Mouse (Mus musculus) adrenal gland, adult 2 months (tissue): Measurements from ENCODE around the gene Sec24d. TPM values are rescaled to one million over a fixed set of nuclear protein-coding genes. Genes with fewer than 3 reads are reported as not detected.

ENCODE experiments used
- DNase-seq: peaks from one replicate; pipeline ENCODE4 v3.0.0; 2021
- long read RNA-seq: library from polyadenylated mRNA; stranded (forward); transcript quantifications from one replicate; pipeline ENCODE4 v2.0.0, GENCODE M21; 2021
- polyA plus RNA-seq: library from polyadenylated mRNA; depleted of rRNA; stranded (reverse); fragments of >200 nt; gene quantifications from 2 replicates; pipeline ENCODE4 v1.2.3, GENCODE M21; 2012; rRNA removed
- total RNA-seq, 2 experiments: library from RNA; stranded (reverse); gene quantifications; 2 replicates each; pipeline ENCODE4 v1.2.3; 2021

Sec24d gene
- total RNA-seq: 100 to 1,000 TPM in 1 of 2 experiments, 10 to 100 TPM in 1; 81.5 to 181 TPM
- 131 and 253 TPM in 2 replicates for polyA plus RNA-seq
- long read RNA-seq, transcript Sec24d-201 (23 exons, 3,903 nt): major isoform, 42 of 61 reads
- long read RNA-seq, partial matches to known transcripts: 15 of 61 reads
- long read RNA-seq, other reads (novel, unspliced or antisense): 4 of 61 reads

GRCm38 (mm10) chr3:123266753-123267651 is at the start of gene Sec24d:
Gene Sec24d (plus strand): TSS chr3:123267455.
- peak; percentile 93 for DNase-seq

DNA sequence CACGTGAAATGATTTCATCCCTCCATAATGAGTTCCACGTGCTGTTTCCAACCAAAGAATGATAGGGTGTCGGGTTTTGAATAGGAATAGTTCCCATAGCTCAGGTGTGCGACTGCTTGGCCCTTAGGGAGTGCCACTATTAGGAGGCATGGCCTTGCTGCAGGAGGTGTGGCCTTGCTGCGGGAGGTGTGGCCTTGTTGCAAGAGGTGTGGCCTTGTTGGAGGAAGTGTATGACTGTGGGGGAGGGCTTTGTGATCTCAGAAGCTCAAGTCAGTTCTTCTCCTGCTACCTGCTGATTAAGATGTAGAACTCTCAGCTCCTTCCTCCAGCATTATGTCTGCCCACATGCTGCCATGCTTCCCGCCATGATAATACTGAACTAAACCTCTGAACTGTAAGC is 48.6 kb upstream of the Sec24d start:
- no peak for DNase-seq

DNA sequence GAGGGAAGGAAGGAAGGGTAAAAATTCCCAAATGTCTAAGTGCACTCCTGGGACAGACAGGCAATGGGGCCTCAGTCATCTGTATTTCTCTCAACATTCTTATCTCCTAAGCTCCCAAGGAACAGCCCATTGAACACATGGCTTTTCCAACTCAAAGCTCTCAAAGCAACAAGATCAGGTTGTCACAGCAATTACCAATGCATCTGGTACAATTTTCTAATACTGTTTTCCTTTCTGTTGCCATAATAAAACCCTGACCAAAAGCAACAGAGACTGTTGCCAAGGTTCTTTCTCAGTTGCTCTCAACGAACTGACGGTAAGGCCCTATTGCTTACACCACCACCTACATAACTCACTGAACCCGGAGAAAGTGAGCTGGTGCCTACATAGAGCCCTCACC is 40.0 kb upstream of the Sec24d start:
- no peak for DNase-seq

GRCm38 (mm10) chr3:123231639-123232038 is 35.6 kb upstream of the Sec24d start:
- DNase-seq: no peak

DNA sequence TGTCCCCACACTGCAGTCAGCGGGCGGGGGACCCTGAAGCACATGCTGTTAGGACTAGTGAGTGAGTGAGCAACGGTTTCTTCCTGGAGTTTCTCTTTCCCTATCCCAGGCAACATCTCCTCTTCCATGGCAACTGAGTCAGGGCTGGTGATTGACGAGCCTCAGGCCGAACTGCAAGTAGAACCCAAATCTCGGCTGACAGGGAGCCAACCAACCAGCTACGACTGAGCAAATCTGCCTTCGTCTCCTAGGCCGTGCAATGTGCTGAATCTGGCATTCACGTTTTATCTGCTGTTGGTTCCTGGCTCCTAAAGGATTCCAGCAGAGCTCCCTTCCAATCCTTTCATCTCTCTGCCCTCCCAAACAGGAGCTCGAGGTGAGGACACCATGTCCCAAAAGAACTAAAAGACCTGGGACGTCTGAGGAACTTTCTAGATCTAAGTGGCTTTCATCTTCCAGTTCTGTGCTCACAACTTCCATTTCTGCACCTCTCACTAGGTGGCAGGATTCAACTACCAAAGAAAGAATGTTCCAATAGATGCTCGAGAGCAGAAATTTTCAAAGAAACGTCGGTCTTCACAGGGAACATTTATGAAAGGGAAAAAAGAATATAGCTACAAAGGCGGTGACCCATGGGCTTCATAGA is 32.9 kb upstream of the Sec24d start:
- DNase-seq: peak; percentile 66

DNA sequence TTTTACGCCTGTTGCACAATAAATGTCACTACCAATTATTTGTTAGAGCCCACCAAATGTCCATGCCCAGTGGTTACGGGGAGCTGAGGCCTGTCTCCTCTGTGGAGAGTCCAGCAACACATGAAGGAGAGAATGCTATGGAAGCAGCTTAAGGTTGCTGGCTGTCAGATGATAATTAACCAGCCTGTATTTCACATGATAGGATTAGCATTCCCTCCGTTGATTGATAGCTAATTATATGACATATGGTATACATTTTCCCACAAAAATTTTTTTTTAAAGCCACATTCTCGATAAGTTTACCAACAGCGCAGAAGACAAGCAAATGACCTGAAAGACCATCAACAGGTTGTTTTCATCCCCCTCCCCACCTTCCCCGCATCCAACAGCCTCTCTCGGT is 31.8 kb upstream of the Sec24d start:
- no peak for DNase-seq

DNA sequence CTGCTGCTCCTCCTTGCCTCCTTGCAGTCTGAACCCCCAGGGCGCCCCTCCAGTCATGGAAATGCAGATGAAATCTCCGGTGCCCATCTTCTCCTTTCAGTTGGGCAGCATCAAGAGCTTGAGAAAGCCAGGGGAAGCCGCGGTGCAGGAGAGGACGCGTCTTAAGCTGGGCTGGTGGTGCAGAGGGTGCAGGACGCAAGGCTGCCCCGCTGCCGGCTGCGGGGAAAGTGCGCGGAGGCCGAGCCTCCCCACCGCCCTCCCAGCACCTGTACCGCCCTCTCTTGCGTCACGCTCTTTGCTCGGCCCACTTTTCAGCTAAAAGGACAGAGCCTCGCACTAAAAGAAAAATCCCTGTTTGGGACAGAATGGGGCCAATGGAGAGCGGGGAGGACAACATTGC is 31.3 kb upstream of the Sec24d start, which contains the start of gene Synpo2:
Gene Synpo2 (minus strand): TSS at position 229 of the 400 bp plus-strand sequence.
- peak; percentile 89 for DNase-seq

- no peak for DNase-seq
Measured at GRCm38 (mm10) chr3:123237039-123237438, 30.2 kb upstream of the Sec24d start.

DNA sequence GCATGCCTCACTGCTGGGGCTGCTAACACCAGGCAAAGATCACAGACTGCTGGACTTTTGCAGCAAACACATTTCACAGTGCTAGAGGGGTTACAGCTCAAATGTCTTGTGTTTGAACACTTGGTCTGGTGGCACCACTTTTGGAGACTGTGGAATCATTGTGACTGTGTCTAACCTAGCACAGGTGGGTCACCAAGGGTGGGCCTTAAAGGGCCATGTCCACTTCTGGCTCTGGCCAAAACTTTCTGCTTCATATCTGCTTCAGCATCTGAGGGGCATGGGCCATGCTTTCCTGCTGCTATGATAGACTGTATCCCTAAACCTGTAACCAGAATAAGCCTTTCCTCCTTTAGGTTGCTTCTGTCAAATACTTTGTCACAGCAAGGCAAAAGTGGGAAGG is 29.8 kb upstream of the Sec24d start:
- DNase-seq: no peak

- DNase-seq: no peak
Measured at GRCm38 (mm10) chr3:123244376-123244775, 22.9 kb upstream of the Sec24d start.

GRCm38 (mm10) chr3:123245646-123246045 is 21.6 kb upstream of the Sec24d start:
- DNase-seq: no peak

DNA sequence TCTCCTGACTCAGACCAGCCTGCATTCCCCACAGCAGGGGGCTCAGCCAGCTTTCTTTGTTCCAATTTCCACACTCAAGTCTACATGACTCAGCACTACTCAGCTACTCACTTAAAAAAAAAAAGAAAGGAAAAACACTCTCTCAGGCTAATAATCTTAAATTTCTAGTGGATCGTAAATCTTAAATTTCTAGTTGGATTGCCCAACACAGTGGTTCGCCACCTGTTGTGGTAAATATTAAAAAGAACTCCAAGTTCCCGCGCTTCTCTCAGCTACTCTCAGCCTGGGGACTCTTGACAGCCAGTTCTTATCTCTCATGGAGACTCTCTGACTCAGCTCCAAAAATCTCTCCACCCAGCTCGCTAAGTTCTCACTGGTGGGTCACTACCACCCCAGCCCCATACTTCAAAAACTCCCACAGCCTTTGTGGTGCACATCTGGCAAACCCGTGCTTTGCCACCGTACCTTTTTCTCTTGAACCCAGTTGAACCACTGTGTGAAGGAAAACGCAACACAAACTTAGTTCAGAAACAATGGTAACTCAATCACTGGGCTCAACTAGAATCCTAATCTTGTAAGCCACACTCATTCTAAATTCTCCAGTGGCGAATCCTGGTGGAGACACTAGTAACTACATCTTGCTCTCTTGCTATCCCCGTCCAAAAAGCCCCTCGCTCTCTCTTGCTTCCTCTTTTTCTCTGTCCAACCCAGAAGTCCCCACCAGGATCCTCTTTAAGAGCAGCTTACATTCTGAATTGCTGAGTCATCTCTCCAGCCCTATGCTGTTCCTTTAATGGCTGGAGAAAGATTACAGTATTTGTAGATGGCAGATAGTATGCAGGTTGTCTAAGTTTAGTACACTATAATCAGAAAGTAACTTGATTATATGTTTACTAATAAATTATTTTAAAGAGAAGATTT is 10.8 kb upstream of the Sec24d start:
- DNase-seq: no peak

- no peak for DNase-seq
Measured at GRCm38 (mm10) chr3:123258709-123259108, 8.5 kb upstream of the Sec24d start.

GRCm38 (mm10) chr3:123264706-123265105 is 2.5 kb upstream of the Sec24d start:
- DNase-seq: no peak

DNA sequence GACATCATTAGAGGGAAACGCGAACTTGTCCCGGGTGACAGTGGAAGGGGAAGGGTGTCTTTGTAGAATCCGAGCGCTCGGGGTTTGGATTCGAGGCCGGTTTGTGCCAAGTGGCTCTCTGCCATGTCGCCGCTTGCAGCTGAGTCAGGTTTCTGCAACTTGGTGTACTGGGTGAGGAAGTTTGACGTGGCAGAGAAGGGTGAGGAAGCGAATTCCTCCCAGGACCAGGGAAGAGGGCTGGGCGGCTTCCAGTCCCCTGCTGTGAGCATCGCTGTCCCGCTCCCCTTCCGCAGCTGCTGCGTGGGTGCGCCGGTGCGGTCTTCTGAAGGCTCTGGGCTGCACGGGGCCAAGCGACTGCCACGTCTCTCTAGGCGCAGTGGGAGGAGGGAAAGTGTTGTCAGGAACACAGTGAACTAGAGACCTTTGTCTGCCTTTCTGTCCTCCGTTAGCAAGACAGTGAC is 516 bp downstream of the Sec24d start:
- DNase-seq: peak; percentile 90

DNA sequence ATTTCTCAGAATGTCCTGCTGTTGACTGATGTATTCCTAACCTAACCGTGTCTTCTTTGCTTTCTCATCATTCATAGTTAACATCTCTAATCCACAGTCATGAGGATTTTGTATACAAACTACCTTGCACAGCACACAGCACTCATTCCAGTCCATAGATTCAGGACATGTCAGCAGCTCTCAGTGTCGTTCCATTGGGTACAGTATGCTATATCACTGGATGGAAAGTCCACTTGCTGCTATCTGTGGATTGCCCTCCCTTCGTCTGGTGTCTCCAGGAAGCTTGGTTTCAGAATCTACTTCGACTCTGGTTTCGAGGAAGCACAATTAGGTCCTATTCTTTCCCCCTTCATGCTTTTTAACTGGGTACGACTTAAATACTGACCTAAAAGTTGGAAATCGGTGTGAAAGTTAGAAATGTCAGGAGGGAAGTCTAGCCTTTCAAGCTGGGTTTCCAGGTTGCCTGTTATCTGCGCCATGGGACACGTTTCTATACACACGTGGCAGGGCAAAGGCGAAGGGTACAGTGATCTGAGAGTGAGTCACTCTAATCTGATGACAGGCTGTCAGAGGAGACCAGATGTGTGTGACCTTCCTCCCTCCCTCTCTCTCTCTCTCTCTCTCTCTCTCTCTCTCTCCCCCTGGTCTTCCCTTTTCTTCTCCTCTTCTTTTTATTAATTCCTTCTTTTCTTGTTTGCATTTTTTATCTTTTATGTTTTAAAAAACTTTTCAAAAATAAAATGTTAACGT is 15.8 kb downstream of the Sec24d start:
- peak; percentile 79 for DNase-seq

DNA sequence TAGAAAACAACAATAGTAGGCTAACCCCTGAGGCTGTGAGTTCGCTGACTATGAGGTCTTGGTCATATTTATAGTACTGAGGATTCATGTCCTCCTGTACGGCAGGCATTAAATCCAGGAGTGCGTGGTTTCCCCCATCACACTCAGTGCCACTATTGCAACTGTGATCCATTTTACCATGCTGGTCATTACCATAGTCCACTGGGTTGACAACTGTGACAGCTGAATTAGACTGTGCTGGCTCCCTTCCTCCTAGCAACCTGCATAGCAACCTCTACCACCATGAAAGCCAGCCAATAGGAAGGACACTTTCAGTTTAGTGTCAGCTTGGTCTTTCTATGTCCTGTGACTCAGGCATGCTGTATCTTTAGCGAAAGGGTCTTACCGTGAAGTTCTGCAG is 17.0 kb downstream of the Sec24d start:
- no peak for DNase-seq

GRCm38 (mm10) chr3:123285649-123286048 is 18.4 kb downstream of the Sec24d start:
- DNase-seq: no peak

DNA sequence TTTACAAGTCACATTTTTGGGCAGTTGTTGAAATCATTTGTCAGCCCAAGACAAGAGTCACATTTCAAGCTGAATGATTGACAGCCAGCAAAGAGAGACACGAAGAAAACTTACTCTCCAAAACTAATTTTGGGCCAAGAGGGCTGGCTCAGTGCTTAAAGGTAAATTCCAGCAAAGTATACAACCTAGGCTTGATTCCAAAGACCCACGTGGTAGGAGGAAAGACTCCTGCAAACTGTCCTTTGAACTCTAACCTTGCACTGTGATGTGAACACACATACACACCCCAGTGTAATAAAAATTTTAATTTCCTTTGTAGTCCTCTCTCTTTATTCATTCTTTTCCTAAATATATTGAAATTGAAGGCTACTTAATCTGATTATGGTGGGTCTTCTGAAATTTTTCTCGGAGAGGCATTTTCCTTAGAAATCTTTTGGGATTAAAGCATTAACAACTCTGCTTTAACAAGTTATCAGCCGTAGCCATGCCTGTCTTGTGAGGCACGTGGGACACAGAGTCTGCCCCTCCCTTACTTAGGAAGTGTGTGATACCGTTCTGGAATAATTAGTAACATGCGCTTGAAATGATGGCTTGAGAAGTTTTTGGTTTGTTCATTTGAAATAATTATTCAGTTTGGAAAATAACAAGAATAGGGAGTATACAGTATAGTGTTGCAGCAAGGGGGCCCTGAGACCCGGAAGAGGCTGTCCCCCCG is 21.8 kb downstream of the Sec24d start:
- DNase-seq: no peak

DNA sequence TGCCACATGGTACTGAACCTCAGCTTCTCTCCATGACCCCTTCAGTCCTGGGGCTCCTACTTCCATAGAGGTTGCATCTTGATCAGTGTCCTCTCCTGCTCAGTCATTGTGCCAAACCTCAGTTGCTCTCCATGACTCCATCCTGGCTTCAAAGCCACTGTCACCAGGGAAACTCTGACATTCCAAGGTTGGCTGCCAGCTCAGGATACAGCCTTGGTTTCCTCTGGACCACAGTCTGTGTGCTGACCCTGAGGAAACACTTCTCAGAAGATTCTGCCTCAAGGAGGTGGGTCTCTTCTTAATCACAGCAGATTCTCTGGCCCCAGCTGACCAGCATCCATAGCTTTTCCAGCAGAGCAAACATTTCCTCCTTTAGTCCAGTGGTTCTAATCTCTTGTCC is 24.4 kb downstream of the Sec24d start:
- DNase-seq: peak; percentile 60
